Mouse (Mus musculus): Measurements from ENCODE around the gene Arrdc2.

GRCm38 (mm10) chr8:70845108-70845507, 5.6 kb upstream of the Arrdc2 start:
- TF ChIP-seq CTCF (IDR thresholded peaks at IDR 0.05; ENCODE audit: low read depth, low read length) = no peak
- TF ChIP-seq POLR2A (IDR thresholded peaks at IDR 0.05; ENCODE audit: extremely low read depth, insufficient read depth, low read length) = no peak

Measured in liver, adult 2 months (tissue).